In genomic region chr13:48706385-48706951, GRCm38 (mm10) we compare ENCODE assay signal across 10 mouse cellular contexts. TPM values are rescaled to one million over a fixed set of nuclear protein-coding genes. Genes with fewer than 3 reads are reported as not detected.
DNase-seq lines count a peak whose midpoint lies in the region; ATAC-seq and TF ChIP-seq lines count a peak whose summit lies in the region.
"Had no signal": no experiment of that assay in that cellular context is flagged by ENCODE, and none has a peak within 500 bp of the region (broad histone marks: within the 10 kb centered on the region; RNA-seq: fewer than 3 reads in every experiment).

No protein-coding gene starts in this region.

- no peaks in the 10 kb centered on the region for H3K36me3 ChIP-seq in heart, postnatal 0 days (replicated peaks; ENCODE audit: control insufficient read depth, insufficient read depth, low read length)
- H3K36me3 ChIP-seq in intestine, embryonic 14.5 days (ENCODE audit: control insufficient read depth, insufficient read depth, low read length): no peaks in the 10 kb centered on the region
- no peaks in the 10 kb centered on the region for H3K36me3 ChIP-seq in neural tube, embryonic 12.5 days
- H3K36me3 ChIP-seq: G1E had no signal

- DNase-seq in heart, postnatal 0 days (ENCODE audit: low spot score): no peak
- no peak for DNase-seq in heart, adult 18-20 months
- peak; percentile 73 for DNase-seq in embryo, embryonic 11 days
- peak; percentile 69 for DNase-seq in intestine, embryonic 14.5 days (ENCODE audit: low spot score)
- DNase-seq in c-Kit-positive CD71-positive TER-119-positive erythroid progenitor cells, embryonic 14.5 days (ENCODE audit: low spot score): no peak
- no peak for DNase-seq in left cerebral cortex, postnatal 36 days (ENCODE audit: low spot score in 2 of 2)
- no peak for DNase-seq in kidney, postnatal 10 days

- peak overlapping the region; percentile 35 for H3K4me3 ChIP-seq in heart, postnatal 0 days (ENCODE audit: low read depth, low read length)
- peak overlapping the region; percentile 40 for H3K4me3 ChIP-seq in intestine, embryonic 14.5 days (ENCODE audit: low read depth, low read length)
- H3K4me3 ChIP-seq in neural tube, embryonic 12.5 days: peak overlapping the region; percentile 31

- peak overlapping the region; percentile 61 for H3K4me2 ChIP-seq in heart, postnatal 0 days (ENCODE audit: low read depth, low read length)
- H3K4me2 ChIP-seq in intestine, embryonic 14.5 days (ENCODE audit: low read length): peak overlapping the region; percentile 56
- H3K4me2 ChIP-seq in neural tube, embryonic 12.5 days (replicated peaks): peak overlapping the region; percentile 62

- 0 out of 2 replicates have a peak, but pooled peaks cover under 1% of the 10 kb centered on the region for H3K27me3 ChIP-seq in heart, postnatal 0 days (ENCODE audit: control insufficient read depth, insufficient read depth, low read length)
- no peaks in the 10 kb centered on the region for H3K27me3 ChIP-seq in intestine, embryonic 14.5 days (replicated peaks; ENCODE audit: control insufficient read depth, insufficient read depth, low read length)
- peaks cover 7% of the 10 kb centered on the region; the same call in 1 of the 2 replicates for H3K27me3 ChIP-seq in neural tube, embryonic 12.5 days (replicated peaks)

- H3K4me1 ChIP-seq in heart, postnatal 0 days (ENCODE audit: control insufficient read depth, insufficient read depth): no peaks in the 10 kb centered on the region
- H3K4me1 ChIP-seq in intestine, embryonic 14.5 days (replicated peaks; ENCODE audit: control insufficient read depth, insufficient read depth, low read length): 0 out of 2 replicates have a peak, but pooled peaks cover 8% of the 10 kb centered on the region
- peaks cover 7% of the 10 kb centered on the region; the same call in 1 of the 2 replicates for H3K4me1 ChIP-seq in neural tube, embryonic 12.5 days

- H3K9me3 ChIP-seq in heart, postnatal 0 days (replicated peaks; ENCODE audit: control insufficient read depth, low read length): no peaks in the 10 kb centered on the region
- H3K9me3 ChIP-seq in intestine, embryonic 14.5 days (ENCODE audit: control insufficient read depth, low read length): no peaks in the 10 kb centered on the region
- no peaks in the 10 kb centered on the region for H3K9me3 ChIP-seq in neural tube, embryonic 12.5 days
- H3K9me3 ChIP-seq: G1E had no signal

- no peak overlapping the region for H3K9ac ChIP-seq in heart, postnatal 0 days (replicated peaks; ENCODE audit: low read depth, low read length)
- no peak overlapping the region for H3K9ac ChIP-seq in intestine, embryonic 14.5 days (ENCODE audit: low read length)
- peak overlapping the region; percentile 14; the same call in 1 of the 2 replicates for H3K9ac ChIP-seq in neural tube, embryonic 12.5 days

- H3K27ac ChIP-seq in heart, postnatal 0 days (ENCODE audit: low read depth): no peak overlapping the region
- H3K27ac ChIP-seq in intestine, embryonic 14.5 days (ENCODE audit: low read depth): no peak overlapping the region
- H3K27ac ChIP-seq in neural tube, embryonic 12.5 days: no peak overlapping the region

- peak; percentile 36; the same call in 1 of the 2 replicates for ATAC-seq in heart, postnatal 0 days (ENCODE audit: insufficient read depth, low read depth)
- ATAC-seq in intestine, embryonic 14.5 days (replicated peaks; ENCODE audit: low FRiP score, low TSS enrichment, low read depth): peak; percentile 48; the same call in 1 of the 2 replicates
- ATAC-seq in neural tube, embryonic 12.5 days (ENCODE audit: low FRiP score, low read depth): peak; percentile 56; the same call in 1 of the 2 replicates

- no peak for TF ChIP-seq CTCF in heart, postnatal 0 days (IDR thresholded peaks at IDR 0.05; ENCODE audit: low read depth)

- no peak for TF ChIP-seq EP300 in heart, postnatal 0 days (IDR thresholded peaks at IDR 0.05; ENCODE audit: low read depth)

- intact Hi-C loops in left cerebral cortex, postnatal 36 days (cut with DNase I): no loop called here

- 3% methylated on average over 21 of the region's 21 CpGs for WGBS in heart, postnatal 0 days
- 4% methylated on average over 20 of the region's 21 CpGs for WGBS in intestine, embryonic 14.5 days
- under 1% methylated on average over 21 of the region's 21 CpGs for WGBS in neural tube, embryonic 12.5 days

RNA-seq across cellular contexts. Expression of gene Barx1, which starts 43.7 kb away (rescaled TPM):
- total RNA-seq in heart, postnatal 0 days (2014; rRNA removed; ENCODE audit: low replicate concordance): not detected in 2 replicates
- 0.08 TPM in 1 of 2 replicates, not detected in the other for polyA plus RNA-seq in heart, postnatal 0 days (2015; fragmentation: Nextera tagmentation; extraction: Ambion mirVana)
- not detected for total RNA-seq in heart, adult 18-20 months (2021)
- 0.26 and 0.30 TPM in 2 replicates for polyA plus RNA-seq in intestine, embryonic 14.5 days (2014; fragmentation: Nextera tagmentation; extraction: Ambion mirVana)
- 0.14 TPM in 1 of 2 replicates, not detected in the other for polyA plus RNA-seq in neural tube, embryonic 12.5 days (2016; fragmentation: Nextera tagmentation; extraction: Ambion mirVana)
- total RNA-seq in left cerebral cortex, postnatal 36 days (2021): not detected
- total RNA-seq: G1E had no signal
- polyA plus RNA-seq: cortical plate, adult 2 months; G1E had no signal

Comparison
In these comparisons a context has a peak if more than half of its experiments do, and no peak if none do; other contexts are left out.
1. DNase-seq: peak in embryo, embryonic 11 days (single experiment) and intestine, embryonic 14.5 days (single experiment); none in heart, postnatal 0 days (single experiment), heart, adult 18-20 months (0 of 2), c-Kit-positive CD71-positive TER-119-positive erythroid progenitor cells, embryonic 14.5 days (single experiment), left cerebral cortex, postnatal 36 days (0 of 2) and kidney, postnatal 10 days (single experiment).
2. Peak in every context shown above with its lines, with median percentiles within 50 percentile points of each other: ATAC-seq, H3K4me2 ChIP-seq and H3K4me3 ChIP-seq.